Mouse (Mus musculus) urinary bladder, postnatal 36 days (tissue): ENCODE data around the gene Gm5141.
A peak's percentile ranks its signal among the peaks of the same experiment; 100 is the strongest.
"Not testable (repeated sequence)": the region's sequence is repeated elsewhere in the genome, so short reads cannot be mapped to it uniquely, and the experiment has no call there.

Source experiments
- DNase-seq, 2 experiments: peaks; one replicate each; pipeline ENCODE4 v3.0.0; 2022; ENCODE audit warnings: low spot score in 2 of 2, mixed read lengths in 1 of 2

Gm5141 gene

GRCm38 (mm10) chr13:62785199-62786134 lies at the start of gene Gm5141:
Gene Gm5141 (minus strand): TSS chr13:62785808.
- DNase-seq: peak; percentile 31 to 46

GRCm38 (mm10) chr13:62833341-62833740 lies 47.7 kb upstream of the Gm5141 start:
- DNase-seq: no peak

DNA sequence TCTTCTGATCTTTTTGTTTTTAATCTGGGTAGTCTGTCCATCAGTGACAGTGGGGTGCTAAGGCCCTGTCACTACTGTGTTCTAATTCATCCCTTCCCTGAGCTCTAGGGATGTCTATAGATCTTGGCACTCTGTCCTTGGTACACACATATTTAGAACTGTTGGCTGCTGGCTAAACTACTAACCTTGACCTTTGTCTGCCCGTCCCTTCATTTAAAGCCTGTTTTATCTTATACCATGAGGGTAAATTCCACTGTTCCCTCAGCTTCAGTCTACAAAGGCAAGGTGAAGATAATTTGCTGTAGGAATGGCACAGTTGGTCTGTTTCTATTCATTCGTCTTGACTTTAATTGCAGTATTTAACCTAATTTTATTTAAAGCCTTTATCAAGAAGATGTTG lies 46.6 kb upstream of the Gm5141 start:
- DNase-seq: no peak

GRCm38 (mm10) chr13:62815705-62816104 lies 30.1 kb upstream of the Gm5141 start:
- DNase-seq: not testable (repeated sequence)

- no peak for DNase-seq
Measured at GRCm38 (mm10) chr13:62812713-62813112, 27.1 kb upstream of the Gm5141 start.

DNA sequence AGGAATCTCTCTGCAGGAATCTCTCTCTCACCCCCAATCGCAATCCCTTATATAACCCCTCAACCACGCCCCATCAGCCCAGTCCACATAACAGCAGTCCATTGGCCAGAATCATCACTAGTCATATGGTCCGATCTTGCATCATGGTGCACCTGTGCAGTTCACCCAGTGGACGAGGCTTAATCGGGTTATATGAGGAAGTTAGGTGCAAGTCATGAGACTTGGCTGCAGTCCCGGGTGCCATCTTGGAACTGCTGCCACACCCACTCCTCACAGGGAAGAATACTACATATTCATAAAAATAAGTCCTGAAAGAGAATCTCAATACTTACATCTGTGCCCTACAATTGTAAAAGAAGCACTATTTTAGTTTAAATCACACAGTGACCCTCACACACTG lies 22.4 kb upstream of the Gm5141 start:
- not testable (repeated sequence) for DNase-seq

GRCm38 (mm10) chr13:62786135-62786493 lies 506 bp upstream of the Gm5141 start:
- DNase-seq: not testable (repeated sequence)

GRCm38 (mm10) chr13:62763806-62764205 lies 21.8 kb downstream of the Gm5141 start:
- not testable (repeated sequence) for DNase-seq

DNA sequence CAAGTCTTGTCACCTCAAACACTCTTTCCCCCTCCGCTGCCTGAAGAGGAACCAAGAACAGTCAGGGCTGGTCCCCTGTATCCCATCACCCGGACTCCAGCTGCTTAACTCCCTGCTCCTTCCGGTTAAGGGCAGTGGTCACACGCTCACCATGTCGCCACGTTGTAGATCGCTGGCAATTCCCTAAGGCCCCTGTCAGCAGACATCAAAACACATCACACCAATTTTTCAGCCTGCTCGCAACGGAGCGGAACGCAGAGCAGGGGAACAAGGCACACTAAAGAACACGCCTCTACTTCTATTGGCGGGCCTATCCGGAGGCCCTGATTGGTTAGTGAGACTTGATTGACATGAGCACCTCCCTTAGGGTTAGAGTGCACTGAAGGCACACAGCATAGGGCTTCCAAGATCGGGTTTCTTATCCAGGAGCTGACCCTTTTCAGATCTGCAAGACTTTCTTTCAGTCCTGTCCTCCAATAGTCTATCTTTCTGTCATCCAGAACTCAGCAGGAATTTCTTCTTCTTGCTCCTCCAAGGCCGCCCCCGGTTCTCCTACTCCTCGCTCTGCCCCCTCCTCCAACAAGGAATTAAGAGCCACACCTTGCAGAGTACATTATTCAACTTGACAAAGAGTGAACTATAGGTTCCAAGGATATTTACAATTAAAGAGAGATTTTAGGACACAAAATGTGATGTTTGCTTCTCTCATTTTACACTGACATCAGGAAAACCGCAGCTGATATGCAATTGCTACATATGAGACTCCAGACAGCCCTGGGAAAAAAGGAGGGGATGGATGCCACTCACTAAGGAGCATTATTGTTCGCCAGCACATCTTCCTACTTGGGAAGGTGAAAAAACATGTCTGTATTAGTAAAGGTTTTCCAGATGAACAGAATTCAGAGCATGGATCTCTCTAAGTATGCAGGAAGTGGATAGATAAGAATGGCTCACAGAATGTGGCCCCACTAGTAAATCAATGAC lies 24.9 kb downstream of the Gm5141 start, which contains the start of gene Platr25:
Gene Platr25 (minus strand): TSS at position 278 of the 984 bp plus-strand sequence.
- peak; percentile 16 to 58 for DNase-seq

GRCm38 (mm10) chr13:62733322-62733721 lies 52.3 kb downstream of the Gm5141 start:
- no peak for DNase-seq
